Mouse (Mus musculus): ENCODE measurements around the gene Pxdc1.

Pxdc1 gene

DNA sequence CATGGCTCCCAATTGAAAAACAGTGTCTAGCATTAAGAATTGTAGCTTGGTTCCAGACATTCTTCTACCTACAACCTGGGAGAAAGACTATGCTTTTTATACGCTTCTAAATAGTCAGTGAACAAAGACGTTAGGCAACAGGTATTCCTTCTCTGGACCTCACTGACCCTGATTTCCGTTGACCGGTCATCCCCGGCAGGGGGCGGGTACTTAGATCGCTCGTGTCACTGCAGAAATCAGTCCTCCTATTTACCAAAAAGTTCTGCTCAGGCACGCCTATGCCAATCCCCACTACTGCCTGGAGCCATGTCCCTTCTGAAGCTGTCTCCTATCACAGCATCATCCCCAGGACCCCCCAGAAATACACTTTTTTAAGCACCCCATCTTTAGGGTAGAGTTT is at the start of gene Pxdc1:
TSS of gene Pxdc1 (minus strand) at position 96 of the 400 bp plus-strand sequence.
- DNase-seq, result no peak

DNA sequence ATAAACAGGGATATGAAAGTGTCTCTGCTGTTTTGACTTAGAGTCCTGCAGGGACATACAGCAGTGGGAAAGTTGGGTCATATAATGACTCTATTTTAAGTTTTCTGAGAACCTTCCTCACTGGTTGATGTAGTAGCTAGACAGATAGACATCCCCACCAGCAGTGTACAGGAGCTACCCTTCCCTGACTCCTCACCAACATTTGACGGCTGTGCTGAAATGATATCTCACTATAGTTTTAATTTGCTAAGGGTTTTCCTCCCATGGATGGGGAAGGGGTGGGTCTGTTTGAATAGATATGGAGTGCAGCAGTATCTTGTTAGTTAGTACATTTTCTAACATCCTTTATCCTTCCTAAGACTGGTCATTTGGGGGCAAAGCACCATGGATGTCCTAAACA is 47.3 kb upstream of the Pxdc1 start:
- DNase-seq, result no peak

DNA sequence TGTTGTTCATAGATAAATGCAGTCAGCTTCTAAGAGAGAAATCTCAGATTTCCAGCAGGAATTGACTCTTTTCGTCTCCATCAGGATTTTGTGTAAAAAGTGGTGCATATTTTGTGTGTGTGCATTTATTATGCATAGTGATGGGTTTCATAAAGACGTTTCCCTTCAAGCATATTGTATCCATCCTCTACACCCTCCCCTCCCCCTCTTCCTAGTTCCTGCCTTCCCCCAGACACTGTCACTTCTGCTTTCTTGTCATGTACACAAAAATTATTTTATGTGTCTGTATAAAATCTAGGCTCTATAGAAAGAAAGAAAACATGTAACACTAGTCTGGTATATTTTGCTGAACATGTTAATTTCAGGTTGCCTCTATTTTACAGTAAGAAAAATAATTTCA is 46.8 kb upstream of the Pxdc1 start:
- no peak for DNase-seq

DNA sequence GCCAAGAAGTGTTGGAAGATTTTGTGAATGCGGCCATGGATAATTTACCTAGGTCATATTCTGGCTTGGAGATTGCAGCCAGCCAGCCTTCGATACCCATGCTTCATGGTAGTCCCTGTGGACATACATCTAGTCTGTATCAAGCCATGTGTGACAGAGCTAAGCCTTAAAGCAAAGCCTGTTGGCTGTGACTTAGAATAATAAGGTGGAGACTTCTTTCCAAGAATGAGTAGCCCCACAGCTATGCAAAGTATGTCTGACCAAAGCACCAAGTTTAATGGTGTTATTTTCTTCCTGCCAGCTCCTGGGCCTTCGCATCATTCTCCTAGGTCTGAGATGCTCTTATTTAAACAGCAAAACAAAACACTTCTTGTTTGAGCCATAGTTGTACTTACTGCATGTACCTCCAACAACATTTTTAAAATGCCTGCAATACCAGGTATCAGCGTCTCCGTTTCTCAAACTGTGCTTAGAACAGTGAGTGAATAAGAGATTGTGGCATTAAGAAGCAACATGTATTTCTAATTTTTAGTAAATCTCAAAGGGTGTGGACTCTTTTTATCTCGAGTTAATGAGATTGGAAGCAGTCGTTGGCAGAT is 43.5 kb upstream of the Pxdc1 start:
- no peak for DNase-seq

DNA sequence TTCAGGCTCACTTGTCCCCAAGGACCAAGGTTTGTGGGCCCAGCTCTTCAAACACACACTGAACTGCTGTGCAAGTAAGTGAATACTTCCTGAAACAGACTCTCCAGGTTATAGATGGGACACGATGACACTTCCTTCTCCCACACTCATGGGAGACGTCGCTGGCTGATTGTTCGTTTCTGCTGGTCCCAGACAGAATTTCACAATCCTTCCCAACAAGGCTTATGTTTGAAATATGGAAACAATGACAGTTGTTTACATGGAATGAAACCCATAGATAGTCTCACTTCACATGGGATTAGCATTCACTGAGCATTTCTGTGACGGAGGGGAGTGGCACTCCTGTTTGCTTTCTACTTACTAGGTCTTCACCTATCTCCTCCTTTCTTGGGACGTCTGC is 39.8 kb upstream of the Pxdc1 start:
- no peak for DNase-seq

DNA sequence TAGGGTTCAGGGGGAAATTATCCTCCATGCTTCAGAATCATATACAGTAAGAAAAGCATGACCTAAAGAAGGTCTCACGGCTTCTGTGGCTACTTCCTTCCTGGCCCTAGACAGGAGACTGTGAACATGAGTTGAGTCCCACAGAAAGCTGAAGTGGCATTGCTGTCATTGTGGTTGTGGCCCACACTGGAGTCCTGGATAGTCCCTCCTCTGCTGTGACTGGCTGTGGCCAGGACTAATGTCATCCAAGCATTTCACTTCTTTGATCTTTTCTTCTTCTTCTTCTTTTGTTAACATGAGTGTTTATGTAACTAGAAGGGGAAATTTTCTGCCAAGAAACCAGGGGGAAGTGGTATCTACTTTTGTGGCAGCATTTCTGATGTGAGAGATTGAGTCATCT is 37.8 kb upstream of the Pxdc1 start:
- no peak for DNase-seq

DNA sequence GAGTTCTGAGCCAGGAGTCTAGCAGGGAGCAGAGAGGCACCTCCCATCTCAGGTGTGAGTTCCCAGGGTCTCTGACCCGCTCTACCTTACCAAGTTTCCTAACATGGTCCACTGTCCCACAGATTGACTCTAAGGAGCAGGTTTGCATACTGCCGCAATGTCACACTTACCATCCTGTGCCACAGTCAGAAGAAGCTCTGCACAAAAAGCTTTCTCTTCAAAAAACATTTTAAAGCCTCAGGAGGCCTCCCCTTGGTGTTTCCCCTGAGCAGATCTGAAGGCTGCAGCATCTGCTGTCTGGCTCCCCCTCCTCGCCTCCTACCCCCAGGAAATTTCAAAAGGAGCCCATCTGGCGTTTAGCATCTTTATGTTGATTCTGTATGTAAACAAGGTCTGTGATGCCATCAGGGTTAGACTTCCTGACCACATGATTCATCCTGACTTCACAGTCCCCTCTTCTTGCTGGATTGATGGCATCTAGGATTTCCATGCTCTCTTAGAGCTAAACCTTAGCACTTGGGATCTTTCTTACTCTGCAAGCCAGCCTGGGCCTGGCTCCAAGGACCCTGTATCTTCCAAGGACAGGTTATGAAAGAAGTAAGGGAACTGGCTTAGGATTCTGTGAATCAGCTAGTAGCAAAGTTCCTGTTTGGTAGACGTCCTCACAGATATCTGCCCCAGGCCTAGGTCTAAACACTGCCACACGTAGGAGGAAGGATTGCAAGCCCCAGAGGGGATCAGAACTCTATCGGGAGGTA is 31.9 kb upstream of the Pxdc1 start:
- DNase-seq, result no peak

DNA sequence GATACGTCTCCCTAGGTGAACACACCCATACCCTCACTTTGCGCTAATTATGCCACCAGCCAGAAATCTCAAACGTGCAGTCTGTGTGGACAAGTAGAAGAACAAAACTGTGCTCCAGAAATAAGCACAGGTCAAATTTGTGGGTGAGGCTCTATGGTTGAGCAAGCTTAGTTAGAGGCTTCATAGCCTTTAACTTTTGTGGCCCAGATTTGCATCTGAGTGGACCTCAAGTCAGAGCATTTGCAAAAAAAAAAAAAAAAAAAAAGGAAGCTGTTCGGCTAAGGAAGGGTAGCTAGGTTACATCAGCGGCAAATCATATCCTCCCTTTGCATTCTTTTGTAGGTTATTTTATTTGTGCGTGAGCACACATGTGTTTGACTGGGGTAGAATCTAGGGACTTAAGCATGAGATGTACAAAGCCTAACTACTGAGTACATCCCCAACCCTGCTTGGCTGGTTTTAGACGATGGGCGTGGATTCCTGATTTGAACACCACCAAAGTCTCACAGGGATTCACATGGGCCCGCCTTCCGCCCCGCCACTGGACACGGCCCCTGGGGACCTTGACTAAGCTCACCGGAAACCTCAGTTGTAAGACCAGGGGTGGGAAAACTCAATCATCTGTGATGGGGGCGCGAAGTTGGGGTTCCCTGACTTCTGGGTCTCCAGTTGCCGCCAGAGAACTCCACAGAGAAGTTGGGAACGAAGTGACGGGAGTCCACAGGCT is 30.6 kb upstream of the Pxdc1 start:
- no peak for DNase-seq

DNA sequence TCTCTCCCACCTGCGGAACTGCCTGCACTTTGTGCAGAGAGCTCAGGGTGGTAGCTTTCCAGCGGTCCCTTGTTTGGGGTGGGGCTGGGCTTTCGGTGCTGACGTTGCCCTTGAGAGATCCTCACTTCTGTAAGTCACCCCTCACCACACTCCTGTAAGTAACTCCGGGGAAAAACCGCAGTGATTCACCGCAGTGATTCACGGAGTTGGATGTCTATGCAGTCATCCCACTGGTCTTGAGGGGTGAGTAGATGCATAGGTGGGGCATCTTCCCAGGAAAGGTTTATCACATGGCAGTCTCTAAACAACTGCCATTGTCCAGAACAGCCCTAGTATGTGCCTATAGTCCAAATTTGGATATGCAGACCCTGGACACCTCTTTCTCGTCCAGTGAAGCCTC is 30.0 kb upstream of the Pxdc1 start:
- DNase-seq, result no peak

DNA sequence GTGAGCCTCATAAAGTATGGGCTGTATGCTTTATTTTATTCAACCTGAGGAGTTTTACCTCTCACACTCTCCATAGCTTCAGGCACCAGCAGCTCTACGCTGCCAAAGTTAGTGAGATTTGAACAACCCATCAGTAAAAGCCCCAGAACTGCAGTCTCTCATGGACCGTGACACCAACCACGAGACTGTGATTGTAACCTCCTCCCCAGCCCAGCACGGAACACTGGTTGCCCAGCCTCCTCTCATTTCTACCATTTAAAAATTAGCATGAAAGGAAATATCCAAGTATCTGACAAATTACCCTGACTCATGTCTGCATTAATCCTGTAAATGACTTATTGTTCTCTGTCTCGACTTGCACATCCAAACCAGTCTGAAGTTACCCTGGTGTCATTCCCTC is 23.2 kb upstream of the Pxdc1 start:
- no peak for DNase-seq

DNA sequence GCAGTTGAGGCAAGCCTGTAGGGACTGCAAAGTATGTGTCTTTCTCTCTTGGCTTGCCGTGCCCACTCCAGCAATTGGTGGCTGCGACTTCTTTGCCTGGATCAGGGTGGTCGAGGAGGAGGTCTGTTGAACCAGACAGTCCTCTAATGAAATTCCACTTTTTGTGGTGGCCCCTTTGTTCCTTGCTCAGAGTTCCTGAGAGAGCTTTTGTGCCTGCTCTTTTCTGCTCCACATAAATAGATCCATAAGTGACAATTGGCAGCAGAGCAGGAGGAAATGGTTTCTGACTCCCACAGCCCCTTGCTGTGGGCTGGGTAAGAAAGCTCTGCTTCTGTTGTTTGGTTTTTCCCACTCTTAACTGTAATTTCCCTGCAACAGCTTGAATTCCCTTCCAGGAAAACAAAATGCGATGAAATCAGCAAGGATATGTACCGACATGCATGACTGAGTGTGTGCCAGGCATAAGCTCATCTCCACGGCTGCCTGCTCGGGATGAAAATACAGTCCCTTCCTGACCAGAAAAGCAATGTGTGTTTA is 22.6 kb upstream of the Pxdc1 start:
- no peak for DNase-seq

DNA sequence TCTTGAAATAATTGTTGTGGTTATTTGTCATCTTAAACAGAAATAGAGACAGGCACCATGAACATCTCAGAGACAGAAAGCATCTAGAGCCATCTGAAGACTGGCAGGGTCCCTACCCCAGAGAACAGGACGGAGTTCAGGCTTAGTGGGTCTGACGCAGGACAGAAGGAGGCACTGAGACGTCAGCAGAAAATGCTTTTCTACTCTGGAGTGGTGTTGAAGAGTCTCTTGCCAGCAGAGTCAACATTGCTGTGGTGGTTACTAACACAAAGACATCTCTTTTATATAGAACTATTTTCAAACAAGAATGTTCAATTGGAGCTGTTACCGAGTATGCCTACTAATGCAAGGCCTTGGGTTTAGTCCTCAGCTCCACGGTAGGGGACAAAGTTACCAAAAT is 20.1 kb upstream of the Pxdc1 start:
- no peak for DNase-seq

DNA sequence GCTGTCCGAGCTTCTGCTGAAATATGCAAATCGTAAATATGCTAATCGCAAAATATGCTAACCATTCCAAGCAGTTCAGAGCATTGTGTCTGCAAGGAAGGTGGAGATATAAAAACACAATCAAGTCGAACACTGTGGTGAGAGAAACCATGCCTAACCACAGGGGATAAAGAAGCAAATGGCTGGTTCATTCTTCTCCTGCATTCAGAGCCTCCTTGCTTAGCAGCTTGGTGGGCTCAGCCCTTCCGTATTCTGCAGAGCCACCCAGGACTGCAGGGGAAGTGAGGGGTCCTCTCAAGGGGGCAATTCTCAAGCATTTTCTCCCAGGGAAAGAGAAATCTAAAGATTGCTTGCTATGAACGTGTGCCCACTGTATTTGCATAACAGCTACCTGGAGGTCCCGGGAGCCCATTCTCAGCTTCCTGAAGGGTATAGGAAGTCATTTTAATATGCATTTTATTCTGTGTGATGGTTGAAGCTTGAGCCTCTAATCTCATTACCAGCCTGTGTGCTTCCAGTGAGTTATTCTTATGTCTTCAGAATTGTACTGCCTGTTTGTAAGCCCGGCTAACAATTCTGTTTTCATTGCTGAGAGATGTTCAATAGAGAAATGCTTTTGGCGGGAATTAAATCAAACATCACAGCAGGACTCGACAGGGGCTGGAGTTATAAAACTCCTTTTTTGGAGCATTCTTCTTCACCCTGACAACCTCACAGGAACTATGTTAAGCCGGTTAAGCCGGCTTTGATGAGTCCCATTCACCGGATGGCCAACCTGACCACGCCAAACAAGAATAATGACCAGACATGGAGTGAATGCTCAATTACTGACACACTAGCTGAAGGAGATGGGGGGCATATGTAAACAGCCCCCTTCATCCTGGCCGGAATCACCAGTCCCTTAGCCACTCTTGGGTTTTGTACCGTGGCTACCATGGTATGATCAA is 16.9 kb upstream of the Pxdc1 start:
- DNase-seq, result no peak

DNA sequence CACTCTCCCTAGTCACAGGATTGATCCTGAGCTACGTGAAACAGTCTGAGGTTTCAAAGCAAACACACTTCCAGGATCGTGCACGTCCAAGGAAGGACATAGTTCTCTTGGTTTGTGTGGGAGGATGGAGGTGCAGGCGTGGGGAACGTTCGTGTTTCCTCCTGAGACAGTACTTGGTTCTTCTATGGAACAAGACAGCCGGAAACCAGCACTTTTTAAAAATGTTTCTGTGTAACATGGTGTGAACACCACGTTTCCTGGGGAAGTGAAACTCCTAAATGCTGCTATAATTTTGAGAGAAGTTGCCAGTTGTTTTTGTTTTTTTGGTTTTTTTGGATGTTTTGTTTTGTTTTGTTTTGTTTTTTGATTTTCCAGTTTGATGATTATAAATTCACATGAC is 13.9 kb upstream of the Pxdc1 start:
- no peak for DNase-seq

DNA sequence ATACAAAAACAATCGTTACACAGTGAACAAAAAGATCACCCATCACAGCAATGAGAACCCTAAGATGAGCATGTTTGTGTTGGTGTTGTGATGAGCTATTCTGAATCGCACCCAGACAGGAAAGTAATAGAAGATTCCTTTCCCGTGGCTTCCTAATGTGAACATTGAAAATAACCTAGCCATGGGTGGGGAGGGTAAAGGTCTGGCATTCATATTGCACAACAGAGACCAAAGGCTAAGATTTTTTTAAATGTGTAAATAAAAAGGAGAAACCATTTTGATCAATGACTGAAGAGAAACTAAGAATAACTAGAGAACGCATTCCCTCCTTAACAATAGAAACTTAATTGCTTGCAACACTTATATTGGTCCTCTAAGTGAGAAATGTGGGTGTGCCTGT is 11.8 kb upstream of the Pxdc1 start:
- DNase-seq, result no peak

DNA sequence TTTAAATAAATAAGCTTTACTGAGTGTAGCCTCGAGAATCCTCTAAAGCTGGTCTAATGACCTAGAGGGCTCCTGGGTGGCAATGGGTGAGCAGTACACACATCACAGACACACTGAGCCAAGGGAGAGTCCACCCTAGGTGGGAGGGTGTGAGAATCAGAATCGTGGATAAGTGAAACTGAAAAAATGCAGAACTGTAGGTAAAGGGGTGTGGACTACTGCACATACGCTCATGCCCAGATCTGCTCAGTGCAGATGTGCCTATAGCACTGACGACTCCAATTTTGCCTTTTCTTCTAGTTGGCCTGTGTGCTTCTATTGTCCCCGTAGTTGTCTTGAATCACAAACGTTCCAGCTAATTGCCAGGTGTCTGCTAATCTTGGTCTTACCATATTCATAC is 10.5 kb upstream of the Pxdc1 start:
- DNase-seq, result no peak

DNA sequence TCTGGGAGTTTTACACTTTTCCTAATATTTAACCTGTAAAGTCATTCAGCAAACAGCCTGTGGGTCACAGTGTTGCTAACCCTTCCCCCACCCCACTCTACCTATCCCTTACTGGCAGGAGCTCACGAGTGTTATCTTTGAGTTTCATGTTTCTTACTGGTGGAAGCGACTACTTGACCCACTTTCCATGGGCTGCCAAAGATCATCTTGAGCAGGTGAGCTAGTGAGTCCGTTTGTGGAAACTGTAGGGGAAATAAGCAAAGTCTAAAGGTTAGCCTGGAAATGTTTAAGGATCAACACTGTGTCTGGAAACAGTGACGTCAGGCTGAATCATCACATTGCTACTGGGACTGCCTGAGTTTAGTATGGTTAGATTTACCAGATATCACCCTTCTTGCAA is 6.2 kb upstream of the Pxdc1 start:
- no peak for DNase-seq

DNA sequence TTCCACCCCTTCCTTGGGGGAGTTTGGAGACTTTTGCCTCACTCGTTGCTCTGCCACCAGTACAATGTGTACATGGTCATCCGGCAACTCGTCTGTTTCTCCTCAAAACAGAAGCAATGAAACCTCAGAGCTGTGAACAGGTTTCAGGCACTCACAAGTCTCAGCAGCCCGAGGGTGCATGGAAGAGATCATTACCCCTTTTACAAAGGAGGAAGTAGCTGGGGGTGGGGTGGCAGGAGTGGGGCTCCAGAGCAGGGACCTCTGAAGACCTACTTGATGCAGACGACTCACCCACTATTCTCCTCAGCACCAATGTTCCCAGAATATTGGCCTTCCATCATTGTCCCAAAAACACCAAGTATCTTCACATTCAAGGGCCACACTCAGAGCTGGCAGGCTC is 3.1 kb upstream of the Pxdc1 start:
- no peak for DNase-seq

DNA sequence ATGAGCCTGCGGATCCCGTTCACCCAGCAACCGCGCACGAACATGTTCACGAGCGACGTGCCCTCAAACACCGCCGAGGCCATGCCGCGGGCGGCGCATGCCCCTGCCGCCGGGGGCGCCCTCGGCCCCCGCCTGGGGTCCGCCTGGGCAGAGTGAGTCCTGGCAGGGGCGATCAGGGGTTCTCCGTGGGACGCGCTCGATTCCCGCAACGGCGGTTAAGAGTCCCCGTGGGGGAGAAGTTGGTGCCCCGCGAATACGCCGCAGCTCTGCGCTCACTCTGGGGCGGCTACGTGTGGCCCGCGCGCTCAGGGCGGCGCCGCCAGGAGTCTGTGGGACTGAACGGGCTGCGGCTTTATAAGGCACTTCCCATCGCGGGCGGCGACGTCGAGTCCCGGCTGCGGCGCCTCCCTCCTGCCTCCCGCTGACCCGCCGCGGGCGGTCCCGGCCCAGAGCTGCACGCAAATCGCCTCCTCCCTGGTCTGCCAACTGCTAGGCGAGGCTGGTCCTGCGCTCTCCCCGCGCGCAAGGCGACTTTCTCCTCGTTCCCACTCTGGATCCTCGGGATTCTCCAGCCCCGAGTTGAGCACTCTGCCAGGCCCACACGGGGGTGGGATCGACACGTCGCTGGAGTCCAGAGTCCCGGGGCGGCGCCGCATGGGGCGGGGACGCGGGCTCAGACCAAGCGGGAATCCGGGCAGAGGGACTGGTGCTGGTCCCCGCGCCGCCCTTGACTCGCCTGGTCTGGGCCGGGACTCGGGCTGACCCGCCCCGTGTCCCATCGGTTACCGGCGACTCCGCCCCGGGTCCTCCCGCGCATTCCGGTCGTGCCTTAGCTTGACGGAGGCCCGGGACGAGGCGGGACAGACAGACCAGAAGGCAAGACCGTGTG is 689 bp downstream of the Pxdc1 start:
- DNase-seq, result no peak

DNA sequence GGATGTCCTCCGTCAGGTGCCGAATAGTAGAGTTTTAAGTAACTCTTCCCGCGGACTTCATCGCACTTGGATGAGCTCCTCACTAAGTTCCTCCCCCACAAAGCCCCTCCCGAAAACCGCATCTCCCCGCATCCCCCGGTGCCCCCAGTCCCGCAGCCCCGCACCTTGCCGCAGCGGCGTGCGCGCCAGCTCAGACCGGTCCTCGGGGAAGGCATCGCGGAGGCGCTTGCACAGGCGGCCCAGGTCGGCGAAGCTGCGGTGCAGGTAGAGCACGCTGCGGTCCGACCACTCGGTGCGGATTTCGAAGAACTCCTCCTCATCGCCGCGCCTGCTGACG is 1.3 kb downstream of the Pxdc1 start:
- no peak for DNase-seq

DNA sequence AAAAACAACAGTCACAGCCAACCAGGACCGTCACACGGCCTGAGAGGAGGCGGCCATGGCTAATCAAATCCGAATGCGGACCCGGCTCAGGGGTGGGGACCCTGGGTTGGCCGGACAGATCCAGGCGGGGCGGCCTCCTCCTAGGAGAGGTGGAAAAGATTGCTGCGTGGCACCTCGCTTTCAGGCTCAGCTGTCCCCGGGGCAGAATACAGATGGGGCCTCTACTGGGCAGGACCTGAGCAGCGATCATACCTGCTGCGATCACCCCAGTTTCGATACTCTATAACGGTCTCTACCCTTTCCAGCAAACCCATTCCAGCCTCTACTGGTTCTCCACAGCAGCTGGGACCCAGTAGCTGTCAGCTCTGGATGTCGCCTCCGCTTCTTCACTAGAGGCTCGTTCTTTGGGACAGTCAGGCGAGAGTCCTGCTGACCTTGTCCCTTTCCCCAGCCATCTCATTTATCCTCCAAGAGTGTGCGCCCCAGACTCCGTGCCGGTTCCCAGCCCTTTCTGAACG is 1.8 kb downstream of the Pxdc1 start:
- DNase-seq, result no peak

DNA sequence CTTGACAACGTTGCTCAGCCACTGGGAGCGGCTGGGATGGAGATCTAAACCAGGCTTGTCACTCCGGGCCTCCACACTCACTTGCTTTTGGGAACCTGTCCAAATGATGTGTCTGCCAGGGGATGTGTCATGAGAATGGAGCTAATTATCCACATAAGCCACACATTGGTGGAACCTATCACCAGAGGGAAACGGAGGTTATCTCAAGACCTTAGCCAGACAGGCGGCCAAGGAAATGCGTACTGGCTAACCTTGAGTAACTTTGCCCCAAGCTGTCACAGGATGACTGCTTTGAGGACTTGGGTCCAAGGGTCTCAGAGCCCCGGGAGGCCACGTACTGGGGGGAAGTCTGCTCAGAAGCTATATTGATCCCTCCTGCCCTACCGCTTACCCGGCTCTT is 2.3 kb downstream of the Pxdc1 start:
- no peak for DNase-seq
